Mouse (Mus musculus): ENCODE results near the gene Gm20388. TPM values are rescaled to one million over a fixed set of nuclear protein-coding genes. Genes with fewer than 3 reads are reported as not detected.
"Not testable (repeated sequence)": the region's sequence is repeated elsewhere in the genome, so short reads cannot be mapped to it uniquely, and the experiment has no call there.

Gm20388 gene
- total RNA-seq, 2 experiments from 2014 or later, result 10.7 TPM; not detected in 1

GRCm38 (mm10) chr8:122319045-122319707, 2408.5 kb downstream of the Gm20388 start:
- DNase-seq (ENCODE audit: low spot score in 2 of 2), result no peak

- no peak for DNase-seq (ENCODE audit: low spot score in 2 of 2)
These were observed 2409.1 kb downstream of the Gm20388 start for GRCm38 (mm10) chr8:122319708-122320075.

- DNase-seq (ENCODE audit: low spot score in 2 of 2), result no peak
These were observed 2409.9 kb downstream of the Gm20388 start for GRCm38 (mm10) chr8:122320541-122320940.

- no peak for DNase-seq (ENCODE audit: low spot score in 2 of 2)
These were observed 2410.8 kb downstream of the Gm20388 start for GRCm38 (mm10) chr8:122321455-122321921.

GRCm38 (mm10) chr8:122322126-122322525, 2411.5 kb downstream of the Gm20388 start:
- no peak for DNase-seq (ENCODE audit: low spot score in 2 of 2)

- DNase-seq (ENCODE audit: low spot score in 2 of 2), result no peak
These were observed 2412.2 kb downstream of the Gm20388 start for GRCm38 (mm10) chr8:122322792-122323191.

GRCm38 (mm10) chr8:122323951-122324402, 2413.3 kb downstream of the Gm20388 start:
- DNase-seq (ENCODE audit: low spot score in 2 of 2), result not testable (repeated sequence)

GRCm38 (mm10) chr8:122325196-122325595, 2414.6 kb downstream of the Gm20388 start:
- DNase-seq (ENCODE audit: low spot score in 2 of 2), result no peak

- DNase-seq (ENCODE audit: low spot score in 2 of 2), result no peak
These were observed 2415.5 kb downstream of the Gm20388 start for GRCm38 (mm10) chr8:122326114-122326542.

- no peak for DNase-seq (ENCODE audit: low spot score in 2 of 2)
These were observed 2418.4 kb downstream of the Gm20388 start for GRCm38 (mm10) chr8:122329072-122329471.

GRCm38 (mm10) chr8:122329553-122330239, 2419.1 kb downstream of the Gm20388 start:
- no peak for DNase-seq (ENCODE audit: low spot score in 2 of 2)

- no peak for DNase-seq (ENCODE audit: low spot score in 2 of 2)
These were observed 2419.9 kb downstream of the Gm20388 start for GRCm38 (mm10) chr8:122330446-122331133.

GRCm38 (mm10) chr8:122331134-122331523, 2420.5 kb downstream of the Gm20388 start:
- DNase-seq (ENCODE audit: low spot score in 2 of 2), result no peak

GRCm38 (mm10) chr8:122332753-122333506, 2422.3 kb downstream of the Gm20388 start:
- DNase-seq (ENCODE audit: low spot score in 2 of 2), result peak; percentile 65 to 90

- DNase-seq (ENCODE audit: low spot score in 2 of 2), result no peak
These were observed 2422.9 kb downstream of the Gm20388 start for GRCm38 (mm10) chr8:122333531-122333930.

GRCm38 (mm10) chr8:122334791-122335490, 2424.3 kb downstream of the Gm20388 start:
- DNase-seq (ENCODE audit: low spot score in 2 of 2), result no peak

GRCm38 (mm10) chr8:122335638-122336250, 2425.1 kb downstream of the Gm20388 start:
- no peak for DNase-seq (ENCODE audit: low spot score in 2 of 2)

- DNase-seq (ENCODE audit: low spot score in 2 of 2), result peak in 1 of 2 experiments; percentile 60
These were observed 2425.7 kb downstream of the Gm20388 start for GRCm38 (mm10) chr8:122336251-122336910.

GRCm38 (mm10) chr8:122338852-122339251, 2428.2 kb downstream of the Gm20388 start:
- no peak for DNase-seq (ENCODE audit: low spot score in 2 of 2)

All from layer of hippocampus, adult 18-20 months (tissue).